Mouse (Mus musculus) right cerebral cortex, adult 18-20 months (tissue): Measurements from ENCODE around the gene Hydin.
"Not testable (repeated sequence)": the region's sequence is repeated elsewhere in the genome, so short reads cannot be mapped to it uniquely, and the experiment has no call there.

Experiments used
- DNase-seq: peaks from one replicate; pipeline ENCODE4 v3.0.0; 2022; ENCODE audit warnings: mixed read lengths

Hydin gene

DNA sequence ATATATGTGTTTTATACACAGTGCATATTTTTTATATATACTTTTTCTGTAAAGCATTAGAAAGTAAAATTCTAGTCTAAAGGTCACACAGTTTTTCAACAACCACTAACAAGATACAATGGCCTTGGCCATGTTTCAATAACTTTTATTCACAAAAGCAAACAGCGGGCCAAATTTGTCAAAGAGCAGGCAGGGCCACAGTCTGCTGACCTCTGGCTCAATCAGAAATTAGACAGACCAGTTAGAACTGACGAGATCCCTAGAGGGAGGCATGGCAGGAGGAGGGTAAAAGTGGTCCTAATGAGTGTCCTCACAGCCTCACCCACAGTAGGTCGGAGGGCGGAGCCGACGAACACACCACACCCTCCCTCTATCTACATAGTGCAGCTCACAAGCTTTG lies 267.0 kb downstream of the Hydin start:
- DNase-seq = no peak

- DNase-seq = no peak
These were observed 271.1 kb downstream of the Hydin start for GRCm38 (mm10) chr8:110537849-110538248.

- no peak for DNase-seq
These were observed 283.6 kb downstream of the Hydin start for GRCm38 (mm10) chr8:110550343-110550742.

GRCm38 (mm10) chr8:110552111-110552510 lies 285.3 kb downstream of the Hydin start:
- not testable (repeated sequence) for DNase-seq

DNA sequence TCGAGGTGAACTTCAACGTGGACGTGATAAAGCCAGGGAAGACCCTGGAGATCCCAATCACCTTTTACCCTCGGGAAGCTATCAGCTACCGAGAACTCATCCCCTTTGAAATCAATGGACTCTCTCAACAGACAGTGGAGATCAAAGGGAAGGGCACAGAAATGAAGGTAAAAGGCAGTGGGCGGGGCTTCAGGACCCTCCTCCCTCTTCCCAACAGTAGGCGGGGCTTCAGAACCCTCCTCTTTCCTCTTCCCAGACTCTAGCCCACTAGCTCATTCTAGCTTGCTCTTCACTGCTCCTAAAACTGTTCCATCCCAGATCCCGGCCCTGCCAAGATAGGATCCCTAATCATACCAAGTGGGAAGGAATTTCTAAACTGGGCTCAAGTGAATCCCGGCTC lies 325.9 kb downstream of the Hydin start:
- no peak for DNase-seq

GRCm38 (mm10) chr8:110594164-110594563 lies 327.4 kb downstream of the Hydin start:
- DNase-seq = no peak

DNA sequence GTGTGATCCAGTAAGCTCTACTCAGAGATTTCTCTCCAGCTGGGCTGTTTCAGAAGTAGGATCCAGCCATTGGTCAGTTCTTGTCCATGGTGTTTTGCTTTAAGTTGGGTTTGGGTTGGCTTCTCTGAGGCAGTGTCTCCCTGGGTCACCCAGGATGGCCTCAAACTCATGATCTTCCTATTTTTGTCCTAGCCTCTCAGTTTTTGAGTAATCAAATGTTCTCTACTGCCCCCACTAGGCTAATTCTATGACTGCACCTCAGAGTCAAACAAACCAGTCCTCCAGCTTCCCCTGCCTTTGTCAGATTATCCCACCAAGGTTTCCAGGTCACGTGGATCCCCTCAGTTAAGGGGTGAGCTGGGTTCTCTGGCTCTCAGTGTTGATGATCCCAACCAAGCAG lies 337.8 kb downstream of the Hydin start:
- DNase-seq = no peak

- no peak for DNase-seq
These were observed 338.7 kb downstream of the Hydin start for GRCm38 (mm10) chr8:110605401-110606015.

- no peak for DNase-seq
These were observed 349.0 kb downstream of the Hydin start for GRCm38 (mm10) chr8:110615730-110616129.

GRCm38 (mm10) chr8:110617801-110618358 lies 351.1 kb downstream of the Hydin start:
- no peak for DNase-seq

DNA sequence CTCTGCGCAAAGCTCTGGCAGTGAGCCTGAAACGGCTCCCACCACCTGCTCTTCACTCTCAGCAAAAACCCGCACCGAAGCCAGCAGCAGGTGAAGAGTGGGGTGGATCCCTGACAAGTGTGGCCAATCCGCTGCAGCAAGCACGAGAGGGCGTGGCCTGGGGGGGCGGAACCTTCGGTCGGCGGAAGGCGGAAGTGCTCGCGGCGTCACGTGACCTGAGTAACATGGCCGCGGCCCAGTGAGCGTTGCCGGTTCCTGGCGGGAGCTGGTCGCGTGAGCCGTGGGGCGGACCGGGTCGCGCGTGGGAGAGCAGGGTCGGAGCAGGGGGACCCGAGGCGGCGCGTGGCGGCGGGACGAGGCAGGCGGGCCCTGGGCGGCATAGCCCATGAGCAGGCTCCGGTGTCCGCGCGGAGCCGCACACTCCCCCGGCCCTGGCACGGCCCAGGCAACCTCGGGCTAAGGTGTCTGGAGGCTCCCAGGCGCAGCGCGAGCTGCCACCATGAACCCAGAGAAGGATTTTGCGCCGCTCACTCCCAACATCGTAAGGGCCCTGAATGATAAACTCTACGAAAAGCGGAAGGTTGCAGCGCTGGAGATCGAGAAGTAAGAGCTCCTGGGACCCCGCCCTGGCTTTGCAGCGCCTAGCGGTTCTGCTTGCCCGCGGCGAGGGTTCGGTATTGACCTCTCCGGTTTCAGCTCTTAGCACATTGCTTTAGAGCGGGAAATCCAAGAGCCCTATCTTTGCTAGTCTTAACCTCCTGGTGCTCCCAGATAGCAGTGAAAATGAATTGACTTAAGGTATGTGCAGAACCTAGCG lies 351.8 kb downstream of the Hydin start, which contains the start of gene Vac14:
Vac14 (plus strand) TSS at position 195 of the 817 bp plus-strand sequence.
- peak; percentile 98 for DNase-seq

DNA sequence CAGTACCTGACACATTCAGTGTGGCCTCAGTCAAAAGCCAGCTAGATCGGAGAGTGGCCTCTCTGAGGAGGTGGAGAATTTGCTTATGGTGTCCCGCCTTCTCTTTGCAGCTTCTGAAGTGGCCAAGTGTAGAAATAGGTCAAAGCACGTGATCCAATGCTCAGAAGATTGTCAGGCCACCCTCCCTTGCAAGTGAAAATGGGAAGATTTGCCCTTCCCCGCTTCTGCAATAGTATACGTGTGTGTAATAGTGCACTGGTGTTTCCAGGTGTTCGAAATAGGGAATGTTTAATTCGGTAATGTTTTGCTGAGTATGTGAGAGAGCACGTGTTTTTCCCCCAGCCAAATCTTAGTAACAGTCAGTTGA lies 352.4 kb downstream of the Hydin start:
- no peak for DNase-seq

- no peak for DNase-seq
These were observed 353.1 kb downstream of the Hydin start for GRCm38 (mm10) chr8:110619919-110620318.

- DNase-seq = no peak
These were observed 359.7 kb downstream of the Hydin start for GRCm38 (mm10) chr8:110626431-110626830.

- no peak for DNase-seq
These were observed 362.7 kb downstream of the Hydin start for GRCm38 (mm10) chr8:110629245-110630063.

DNA sequence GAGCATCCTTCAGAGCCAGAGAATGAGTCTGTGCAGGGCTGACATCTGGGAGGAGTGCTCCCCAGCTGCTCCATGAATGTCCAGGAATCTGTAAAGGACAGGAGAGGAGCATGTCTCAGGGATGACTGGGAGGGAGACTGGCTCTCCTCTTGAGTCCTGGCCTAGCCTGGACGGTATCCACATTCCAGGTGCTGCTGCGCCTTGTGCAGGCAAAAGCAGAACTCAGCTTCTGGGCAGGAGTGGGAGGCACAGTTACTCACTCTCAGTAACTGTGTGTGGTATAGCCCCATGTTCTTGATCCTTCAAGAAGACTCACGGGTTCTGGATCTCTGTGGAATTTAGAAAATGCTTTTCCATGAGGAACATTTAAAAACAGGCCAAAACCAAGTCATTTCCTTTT lies 363.3 kb downstream of the Hydin start:
- no peak for DNase-seq

- peak; percentile 82 for DNase-seq
These were observed 363.8 kb downstream of the Hydin start for GRCm38 (mm10) chr8:110630571-110631071.

- DNase-seq = no peak
These were observed 364.4 kb downstream of the Hydin start for GRCm38 (mm10) chr8:110631201-110631600.

GRCm38 (mm10) chr8:110633814-110634213 lies 367.0 kb downstream of the Hydin start:
- no peak for DNase-seq

DNA sequence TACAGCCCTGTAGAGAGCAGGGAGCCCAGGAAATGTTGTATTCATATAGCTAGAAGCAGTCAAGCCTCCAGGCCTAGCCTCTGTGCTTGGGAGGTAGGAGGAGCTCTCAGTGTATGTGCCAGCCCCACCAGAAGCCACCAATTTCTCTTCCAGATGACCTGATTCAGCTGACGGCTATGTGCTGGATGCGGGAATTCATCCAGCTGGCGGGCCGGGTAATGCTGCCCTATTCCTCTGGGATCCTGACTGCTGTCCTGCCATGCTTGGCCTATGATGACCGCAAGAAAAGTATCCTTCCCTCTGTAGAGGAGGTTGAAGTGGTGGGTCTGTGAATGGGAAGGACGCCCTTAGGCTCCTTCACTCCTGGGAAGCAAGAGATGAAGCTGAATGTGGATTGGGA lies 369.4 kb downstream of the Hydin start:
- no peak for DNase-seq

- no peak for DNase-seq
These were observed 375.6 kb downstream of the Hydin start for GRCm38 (mm10) chr8:110642331-110642730.

- no peak for DNase-seq
These were observed 376.4 kb downstream of the Hydin start for GRCm38 (mm10) chr8:110643177-110643576.

DNA sequence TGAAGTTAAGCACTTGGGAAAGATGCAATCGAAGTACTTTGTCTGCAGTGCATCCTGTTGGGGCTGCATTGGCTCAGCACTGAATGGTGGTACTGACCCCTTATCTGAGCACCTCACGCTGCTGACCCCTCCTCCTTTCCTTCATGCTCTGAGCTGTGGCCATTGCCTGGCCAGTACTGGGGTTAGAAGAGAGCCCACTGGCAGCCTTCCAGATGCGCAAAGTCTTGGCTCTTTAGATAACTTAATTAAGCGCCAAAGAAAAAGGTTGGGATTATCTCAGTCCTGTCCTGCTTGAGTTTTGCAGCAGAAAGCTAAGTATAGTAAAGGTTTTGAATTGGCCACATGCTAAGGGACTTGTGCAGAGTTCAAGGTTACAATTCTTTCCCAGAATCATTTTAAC lies 377.6 kb downstream of the Hydin start:
- DNase-seq = no peak
